Mouse (Mus musculus) lung, embryonic 14.5 days (tissue): Measurements from ENCODE around the gene Dcun1d4. TPM values are rescaled to one million over a fixed set of nuclear protein-coding genes. Genes with fewer than 3 reads are reported as not detected.
"Not testable (repeated sequence)": the region's sequence is repeated elsewhere in the genome, so short reads cannot be mapped to it uniquely, and the experiment has no call there.

Source experiments
- ATAC-seq: fragments of 200-750 bp; cut with Nextera tagmentation; 2 replicates; pipeline ENCODE4 v1.8.0; 2017; ENCODE audit warnings: mild to moderate bottlenecking, moderate TSS enrichment, moderate library complexity; ENCODE audit not compliant: insufficient read depth
- DNase-seq: peaks from one replicate; pipeline ENCODE4 v3.0.0-alpha.2; 2015
- H3K27ac ChIP-seq: fragments of 300-500 bp; sonication (generic); 2 replicates; pipeline ENCODE4 v1.5.1; 2014; ENCODE audit warnings: low read depth, mild to moderate bottlenecking, moderate library complexity
- H3K27me3 ChIP-seq: fragments of 300-500 bp; sonication (generic); 2 replicates; pipeline ENCODE4 v1.6.1; 2014; ENCODE audit warnings: low read length, control low read depth; ENCODE audit not compliant: insufficient read depth
- H3K36me3 ChIP-seq: fragments of 300-500 bp; sonication (generic); 2 replicates; pipeline ENCODE4 v1.6.1; 2014; ENCODE audit warnings: control low read depth; ENCODE audit not compliant: insufficient read depth
- H3K4me1 ChIP-seq: fragments of 300-500 bp; sonication (generic); 2 replicates; pipeline ENCODE4 v1.6.1; 2014; ENCODE audit warnings: antibody characterized with exemption, control low read depth; ENCODE audit not compliant: insufficient read depth
- H3K4me2 ChIP-seq: fragments of 300-500 bp; sonication (generic); 2 replicates; pipeline ENCODE4 v1.6.1; 2014; ENCODE audit warnings: mild to moderate bottlenecking
- H3K4me3 ChIP-seq: fragments of 300-500 bp; sonication (generic); 2 replicates; pipeline ENCODE4 v1.5.1; 2014; ENCODE audit warnings: low read depth, low read length
- H3K9ac ChIP-seq: fragments of 300-500 bp; sonication (generic); 2 replicates; pipeline ENCODE4 v1.6.1; 2014
- H3K9me3 ChIP-seq: fragments of 300-500 bp; sonication (generic); 2 replicates; pipeline ENCODE4 v1.6.1; 2016; ENCODE audit warnings: low read depth, low read length, control low read depth
- CTCF ChIP-seq: IDR thresholded peaks from 2 replicates; pipeline ENCODE4 v1.5.1; 2016; ENCODE audit warnings: antibody characterized with exemption, low read depth
- WGBS: fragments of 180-500 bp; shearing (Covaris S2); extraction: QIAGEN DNeasy Blood & Tissue Kit; methylation state at CpG from one replicate; pipeline ENCODE4 v1.1.7; 2014; 5-methylcytosine and 5-hydroxymethylcytosine counted together
- polyA plus RNA-seq: library from polyadenylated mRNA; unstranded; fragments of >200 nt; fragmentation: Nextera tagmentation; extraction: Ambion mirVana; gene quantifications from 2 replicates; pipeline ENCODE4 v1.2.1, GENCODE M21; 2014

Gene Dcun1d4
- polyA plus RNA-seq, 1 experiment from 2014 or later: 34.5 TPM

- 92% methylated on average over 4 of the region's 4 CpGs for WGBS
- H3K27me3 ChIP-seq: no peaks in the 10 kb centered on the region
- H3K4me2 ChIP-seq: no peak overlapping the region
- ATAC-seq: no peak
- H3K9me3 ChIP-seq: no peaks in the 10 kb centered on the region
- H3K4me1 ChIP-seq: no peaks in the 10 kb centered on the region
- H3K4me3 ChIP-seq: no peak overlapping the region
- H3K9ac ChIP-seq: no peak overlapping the region
- TF ChIP-seq CTCF: no peak
- H3K36me3 ChIP-seq: no peaks in the 10 kb centered on the region
- DNase-seq: no peak
- no peak overlapping the region for H3K27ac ChIP-seq
Measured at GRCm38 (mm10) chr5:73574616-73575015, 93.8 kb downstream of the Dcun1d4 start.

GRCm38 (mm10) chr5:73576708-73577107, 95.9 kb downstream of the Dcun1d4 start:
- 59% methylated on average over 7 of the region's 7 CpGs for WGBS
- TF ChIP-seq CTCF: no peak
- no peak for ATAC-seq

GRCm38 (mm10) chr5:73578131-73578530, 97.3 kb downstream of the Dcun1d4 start:
- WGBS: 70% methylated on average over 3 of the region's 3 CpGs

More at GRCm38 (mm10) chr5:73576708-73577107, 95.9 kb downstream of the Dcun1d4 start:
- Histone ChIP-seq H3K36me3 (no peaks in the 10 kb centered on the region), H3K9me3 (no peaks in the 10 kb centered on the region), H3K9ac (no peak overlapping the region), H3K4me1 (no peaks in the 10 kb centered on the region), H3K4me2 (no peak overlapping the region), H3K4me3 (no peak overlapping the region), H3K27me3 (no peaks in the 10 kb centered on the region), H3K27ac (no peak overlapping the region)
- DNase-seq: no peak

GRCm38 (mm10) chr5:73584011-73584410, 103.2 kb downstream of the Dcun1d4 start:
- 64% methylated on average over 6 of the region's 6 CpGs for WGBS
- ATAC-seq, H3K27me3 ChIP-seq: not testable (repeated sequence)

More at GRCm38 (mm10) chr5:73578131-73578530, 97.3 kb downstream of the Dcun1d4 start:
- Histone ChIP-seq H3K27me3 (no peaks in the 10 kb centered on the region), H3K9ac (no peak overlapping the region), H3K4me2 (no peak overlapping the region), H3K4me3 (no peak overlapping the region), H3K36me3 (no peaks in the 10 kb centered on the region), H3K4me1 (no peaks in the 10 kb centered on the region), H3K9me3 (no peaks in the 10 kb centered on the region), H3K27ac (no peak overlapping the region)
- no peak for TF ChIP-seq CTCF
- no peak for ATAC-seq
- DNase-seq: no peak

GRCm38 (mm10) chr5:73585212-73586115, 104.7 kb downstream of the Dcun1d4 start:
- no peak for TF ChIP-seq CTCF
- Histone ChIP-seq H3K9ac (no peak overlapping the region), H3K9me3 (no peaks in the 10 kb centered on the region), H3K27me3 (no peaks in the 10 kb centered on the region), H3K4me1 (no peaks in the 10 kb centered on the region), H3K4me3 (no peak overlapping the region), H3K4me2 (no peak overlapping the region), H3K27ac (no peak overlapping the region), H3K36me3 (no peaks in the 10 kb centered on the region)
- ATAC-seq: no peak
- 35% methylated on average over 7 of the region's 7 CpGs for WGBS
- DNase-seq: no peak

More at GRCm38 (mm10) chr5:73584011-73584410, 103.2 kb downstream of the Dcun1d4 start:
- H3K4me2 ChIP-seq, H3K4me3 ChIP-seq, H3K4me1 ChIP-seq, H3K27ac ChIP-seq, H3K9ac ChIP-seq, H3K36me3 ChIP-seq, DNase-seq, H3K9me3 ChIP-seq: not testable (repeated sequence)

- DNase-seq (no peak), ATAC-seq (no peak)
- H3K27me3 ChIP-seq: no peaks in the 10 kb centered on the region
- H3K27ac ChIP-seq: no peak overlapping the region
- H3K4me1 ChIP-seq: no peaks in the 10 kb centered on the region
- no peak overlapping the region for H3K4me2 ChIP-seq
- no peak for TF ChIP-seq CTCF
- H3K9me3 ChIP-seq: no peaks in the 10 kb centered on the region
- WGBS: 61% methylated on average over 4 of the region's 4 CpGs
- no peak overlapping the region for H3K9ac ChIP-seq
- H3K36me3 ChIP-seq: no peaks in the 10 kb centered on the region
- H3K4me3 ChIP-seq: no peak overlapping the region
Measured at GRCm38 (mm10) chr5:73586597-73586996, 105.8 kb downstream of the Dcun1d4 start.

GRCm38 (mm10) chr5:73587119-73587518, 106.3 kb downstream of the Dcun1d4 start:
- no peaks in the 10 kb centered on the region for H3K9me3 ChIP-seq
- ATAC-seq (no peak), DNase-seq (no peak)
- TF ChIP-seq CTCF: no peak
- no peaks in the 10 kb centered on the region for H3K27me3 ChIP-seq
- no peak overlapping the region for H3K27ac ChIP-seq
- H3K4me3 ChIP-seq: no peak overlapping the region
- no peaks in the 10 kb centered on the region for H3K4me1 ChIP-seq
- no peaks in the 10 kb centered on the region for H3K36me3 ChIP-seq
- H3K9ac ChIP-seq: no peak overlapping the region
- no peak overlapping the region for H3K4me2 ChIP-seq
- WGBS: 56% methylated on average over 3 of the region's 3 CpGs
